7 mouse cellular contexts compared by ENCODE assay signal in genomic region chr11:98769007-98769954, GRCm38 (mm10). TPM values are rescaled to one million over a fixed set of nuclear protein-coding genes. Genes with fewer than 3 reads are reported as not detected.
DNase-seq lines count a peak whose midpoint lies in the region; ATAC-seq and TF ChIP-seq lines count a peak whose summit lies in the region.

No protein-coding gene starts in this region.

- no peak overlapping the region for H3K4me3 ChIP-seq in kidney, embryonic 14.5 days (ENCODE audit: low read length)
- H3K4me3 ChIP-seq in embryonic facial prominence, embryonic 10.5 days = peak overlapping the region; percentile 43; the same call in 1 of the 2 replicates
- no peak overlapping the region for H3K4me3 ChIP-seq in forebrain, postnatal 0 days (ENCODE audit: low read depth, low read length)
- no peak overlapping the region for H3K4me3 ChIP-seq in intestine, embryonic 15.5 days (replicated peaks)

- H3K9me3 ChIP-seq in kidney, embryonic 14.5 days (ENCODE audit: control insufficient read depth, low read length) = no peaks in the 10 kb centered on the region
- no peaks in the 10 kb centered on the region for H3K9me3 ChIP-seq in embryonic facial prominence, embryonic 10.5 days
- H3K9me3 ChIP-seq in forebrain, postnatal 0 days (ENCODE audit: low read length) = no peaks in the 10 kb centered on the region
- H3K9me3 ChIP-seq in intestine, embryonic 15.5 days = no peaks in the 10 kb centered on the region

- ATAC-seq in kidney, embryonic 14.5 days (ENCODE audit: low FRiP score, low TSS enrichment) = no peak
- ATAC-seq in forebrain, postnatal 0 days = no peak
- ATAC-seq in intestine, embryonic 15.5 days = no peak

- DNase-seq in kidney, postnatal 36 days = no peak
- DNase-seq in embryonic facial prominence, embryonic 10.5 days (ENCODE audit: low spot score) = no peak
- peak; percentile 25 for DNase-seq in forebrain, postnatal 0 days
- DNase-seq in lung, postnatal 10 days = peak; percentile 13
- no peak for DNase-seq in urinary bladder, postnatal 25 days (ENCODE audit: low spot score)

- 85% methylated on average over 25 of the region's 25 CpGs for WGBS in kidney, embryonic 14.5 days
- 89% methylated on average over 25 of the region's 25 CpGs for WGBS in embryonic facial prominence, embryonic 10.5 days
- 88% methylated on average over 25 of the region's 25 CpGs for WGBS in forebrain, postnatal 0 days
- WGBS in intestine, embryonic 15.5 days = 81% methylated on average over 25 of the region's 25 CpGs

- peak overlapping the region; percentile 81; the same call in 1 of the 2 replicates for H3K27ac ChIP-seq in kidney, embryonic 14.5 days (ENCODE audit: low read depth, low read length)
- no peak overlapping the region for H3K27ac ChIP-seq in embryonic facial prominence, embryonic 10.5 days (replicated peaks)
- peak overlapping the region; percentile 29; the same call in 1 of the 2 replicates for H3K27ac ChIP-seq in forebrain, postnatal 0 days (ENCODE audit: low read depth, low read length)
- no peak overlapping the region for H3K27ac ChIP-seq in intestine, embryonic 15.5 days

- no peak overlapping the region for H3K4me2 ChIP-seq in kidney, embryonic 14.5 days (replicated peaks; ENCODE audit: low read depth, low read length)
- no peak overlapping the region for H3K4me2 ChIP-seq in forebrain, postnatal 0 days (ENCODE audit: low read depth)
- no peak overlapping the region for H3K4me2 ChIP-seq in intestine, embryonic 15.5 days (replicated peaks)

- H3K4me1 ChIP-seq in kidney, embryonic 14.5 days (ENCODE audit: control insufficient read depth, insufficient read depth, low read length) = peaks cover 56% of the 10 kb centered on the region
- H3K4me1 ChIP-seq in embryonic facial prominence, embryonic 10.5 days = peaks cover 65% of the 10 kb centered on the region
- H3K4me1 ChIP-seq in forebrain, postnatal 0 days (ENCODE audit: insufficient read depth) = peaks cover 14% of the 10 kb centered on the region
- peaks cover 65% of the 10 kb centered on the region for H3K4me1 ChIP-seq in intestine, embryonic 15.5 days (replicated peaks)

- no peak for TF ChIP-seq CTCF in forebrain, postnatal 0 days (IDR thresholded peaks at IDR 0.05; ENCODE audit: low read depth)

- no peak overlapping the region for H3K9ac ChIP-seq in kidney, embryonic 14.5 days (ENCODE audit: low read depth, low read length)
- no peak overlapping the region for H3K9ac ChIP-seq in forebrain, postnatal 0 days
- no peak overlapping the region for H3K9ac ChIP-seq in intestine, embryonic 15.5 days

- no peaks in the 10 kb centered on the region for H3K27me3 ChIP-seq in kidney, embryonic 14.5 days (ENCODE audit: control insufficient read depth, insufficient read depth, low read length)
- peaks cover 6% of the 10 kb centered on the region; the same call in 1 of the 2 replicates for H3K27me3 ChIP-seq in embryonic facial prominence, embryonic 10.5 days (replicated peaks; ENCODE audit: low read depth, poor library complexity, severe bottlenecking)
- no peaks in the 10 kb centered on the region for H3K27me3 ChIP-seq in forebrain, postnatal 0 days (ENCODE audit: insufficient read depth, low read length)
- H3K27me3 ChIP-seq in intestine, embryonic 15.5 days (replicated peaks) = no peaks in the 10 kb centered on the region

- H3K36me3 ChIP-seq in kidney, embryonic 14.5 days (ENCODE audit: control insufficient read depth, insufficient read depth, low read length) = peaks cover 23% of the 10 kb centered on the region
- peaks cover 49% of the 10 kb centered on the region for H3K36me3 ChIP-seq in embryonic facial prominence, embryonic 10.5 days (replicated peaks)
- H3K36me3 ChIP-seq in forebrain, postnatal 0 days (ENCODE audit: insufficient read depth) = peaks cover 57% of the 10 kb centered on the region
- H3K36me3 ChIP-seq in intestine, embryonic 15.5 days = peaks cover 30% of the 10 kb centered on the region

RNA-seq across cellular contexts. Expression of gene Nr1d1, which starts 5.9 kb away (rescaled TPM):
- polyA plus RNA-seq in kidney, embryonic 14.5 days (2014; fragmentation: Nextera tagmentation; extraction: Ambion mirVana) = 1.6 and 2.6 TPM in 2 replicates
- polyA plus RNA-seq in embryonic facial prominence, embryonic 10.5 days (2016; fragmentation: Nextera tagmentation; extraction: Ambion mirVana) = 1.1 and 1.8 TPM in 2 replicates
- 4.5 and 6.7 TPM in 2 replicates for total RNA-seq in forebrain, postnatal 0 days (2014; rRNA removed)
- 10.8 and 11.4 TPM in 2 replicates for polyA plus RNA-seq in forebrain, postnatal 0 days (2015; fragmentation: Nextera tagmentation; extraction: Ambion mirVana)
- polyA plus RNA-seq in intestine, embryonic 15.5 days (2015; fragmentation: Nextera tagmentation; extraction: Ambion mirVana) = 2.6 and 2.7 TPM in 2 replicates

RNA-seq across cellular contexts. Expression of gene Msl1, which starts 26.0 kb away (rescaled TPM):
- 21.6 and 33.7 TPM in 2 replicates for polyA plus RNA-seq in kidney, embryonic 14.5 days (2014; fragmentation: Nextera tagmentation; extraction: Ambion mirVana)
- polyA plus RNA-seq in embryonic facial prominence, embryonic 10.5 days (2016; fragmentation: Nextera tagmentation; extraction: Ambion mirVana) = 23.4 and 23.5 TPM in 2 replicates
- 87.2 and 94.6 TPM in 2 replicates for total RNA-seq in forebrain, postnatal 0 days (2014; rRNA removed)
- polyA plus RNA-seq in forebrain, postnatal 0 days (2015; fragmentation: Nextera tagmentation; extraction: Ambion mirVana) = 16.3 and 24.1 TPM in 2 replicates
- 18.9 and 19.7 TPM in 2 replicates for polyA plus RNA-seq in intestine, embryonic 15.5 days (2015; fragmentation: Nextera tagmentation; extraction: Ambion mirVana)

RNA-seq across cellular contexts. Expression of gene Thra, which starts 28.8 kb away (rescaled TPM):
- polyA plus RNA-seq in kidney, embryonic 14.5 days (2014; fragmentation: Nextera tagmentation; extraction: Ambion mirVana) = 28.0 and 31.8 TPM in 2 replicates
- 8.8 and 9.1 TPM in 2 replicates for polyA plus RNA-seq in embryonic facial prominence, embryonic 10.5 days (2016; fragmentation: Nextera tagmentation; extraction: Ambion mirVana)
- total RNA-seq in forebrain, postnatal 0 days (2014; rRNA removed) = 1,003 and 1,159 TPM in 2 replicates
- polyA plus RNA-seq in forebrain, postnatal 0 days (2015; fragmentation: Nextera tagmentation; extraction: Ambion mirVana) = 223 and 233 TPM in 2 replicates
- 42.7 and 45.5 TPM in 2 replicates for polyA plus RNA-seq in intestine, embryonic 15.5 days (2015; fragmentation: Nextera tagmentation; extraction: Ambion mirVana)

RNA-seq across cellular contexts. Expression of gene Casc3, which starts 35.4 kb away (rescaled TPM):
- polyA plus RNA-seq in kidney, embryonic 14.5 days (2014; fragmentation: Nextera tagmentation; extraction: Ambion mirVana) = 28.1 and 43.1 TPM in 2 replicates
- polyA plus RNA-seq in embryonic facial prominence, embryonic 10.5 days (2016; fragmentation: Nextera tagmentation; extraction: Ambion mirVana) = 47.5 and 48.3 TPM in 2 replicates
- 22.5 and 27.2 TPM in 2 replicates for total RNA-seq in forebrain, postnatal 0 days (2014; rRNA removed)
- 29.5 and 37.4 TPM in 2 replicates for polyA plus RNA-seq in forebrain, postnatal 0 days (2015; fragmentation: Nextera tagmentation; extraction: Ambion mirVana)
- 28.2 and 29.8 TPM in 2 replicates for polyA plus RNA-seq in intestine, embryonic 15.5 days (2015; fragmentation: Nextera tagmentation; extraction: Ambion mirVana)

RNA-seq across cellular contexts. Expression of gene Med24, which starts 40.0 kb away (rescaled TPM):
- polyA plus RNA-seq in kidney, embryonic 14.5 days (2014; fragmentation: Nextera tagmentation; extraction: Ambion mirVana) = 39.5 and 59.1 TPM in 2 replicates
- polyA plus RNA-seq in embryonic facial prominence, embryonic 10.5 days (2016; fragmentation: Nextera tagmentation; extraction: Ambion mirVana) = 73.9 and 78.1 TPM in 2 replicates
- 54.0 and 66.5 TPM in 2 replicates for total RNA-seq in forebrain, postnatal 0 days (2014; rRNA removed)
- 46.4 and 49.3 TPM in 2 replicates for polyA plus RNA-seq in forebrain, postnatal 0 days (2015; fragmentation: Nextera tagmentation; extraction: Ambion mirVana)
- 39.6 and 42.5 TPM in 2 replicates for polyA plus RNA-seq in intestine, embryonic 15.5 days (2015; fragmentation: Nextera tagmentation; extraction: Ambion mirVana)

Comparison
In these comparisons a context has a peak if more than half of its experiments do, and no peak if none do; other contexts are left out.
1. H3K27ac ChIP-seq: peak in kidney, embryonic 14.5 days (single experiment) and forebrain, postnatal 0 days (single experiment); none in embryonic facial prominence, embryonic 10.5 days (single experiment) and intestine, embryonic 15.5 days (single experiment).
2. DNase-seq: peak in forebrain, postnatal 0 days (single experiment) and lung, postnatal 10 days (single experiment); none in kidney, postnatal 36 days (0 of 2), embryonic facial prominence, embryonic 10.5 days (single experiment) and urinary bladder, postnatal 25 days (single experiment).